Mouse (Mus musculus) MEL (cell line): ENCODE measurements around the gene Inpp5d. TPM values are rescaled to one million over a fixed set of nuclear protein-coding genes. Genes with fewer than 3 reads are reported as not detected.

Experiments used
- DNase-seq: peaks from one replicate; pipeline ENCODE4 v3.0.0; 2011; ENCODE audit warnings: low read depth, low spot score
- H3K27ac ChIP-seq: 2 replicates; pipeline ENCODE4 v1.5.1; 2012; ENCODE audit warnings: low read depth, mild to moderate bottlenecking, control low read depth, low read length, moderate library complexity; ENCODE audit not compliant: control insufficient read depth
- H3K27me3 ChIP-seq, 2 experiments: fragments of 150-350 bp in 1 of 2; sonication (generic) in 1 of 2; 2 replicates each; pipeline ENCODE4 v1.6.1; 2012; ENCODE audit warnings: low read length in 2 of 2, mild to moderate bottlenecking in 2 of 2, improper control_type of control experiment in 1 of 2, moderate library complexity in 1 of 2; ENCODE audit not compliant: insufficient read depth in 2 of 2, control insufficient read depth in 1 of 2
- H3K36me3 ChIP-seq, 2 experiments: 2 replicates each; pipeline ENCODE4 v1.6.1; 2012 to 2014; ENCODE audit warnings: low read length in 2 of 2, improper control_type of control experiment in 1 of 2, inconsistent platforms in 1 of 2, mild to moderate bottlenecking in 1 of 2; ENCODE audit not compliant: insufficient read depth in 2 of 2, control insufficient read depth in 1 of 2
- H3K4me1 ChIP-seq, 2 experiments: fragments of 150-350 bp in 1 of 2; sonication (generic) in 1 of 2; 2 replicates each; pipeline ENCODE4 v1.6.1; 2012; ENCODE audit warnings: low read length in 2 of 2, improper control_type of control experiment in 1 of 2, mild to moderate bottlenecking in 1 of 2; ENCODE audit not compliant: insufficient read depth in 2 of 2, control insufficient read depth in 1 of 2
- H3K4me3 ChIP-seq, 2 experiments: fragments of 150-350 bp in 1 of 2; sonication (generic) in 1 of 2; 2 replicates each; pipeline ENCODE4 v1.5.1; 2012; ENCODE audit warnings: low read depth in 2 of 2, low read length in 2 of 2, mild to moderate bottlenecking in 2 of 2, moderate library complexity in 2 of 2, control low read depth in 1 of 2, improper control_type of control experiment in 1 of 2; ENCODE audit not compliant: control insufficient read depth in 1 of 2, insufficient read depth in 1 of 2
- H3K79me2 ChIP-seq: 2 replicates; pipeline ENCODE4 v1.6.1; 2012; ENCODE audit warnings: mild to moderate bottlenecking, low read length, moderate library complexity; ENCODE audit not compliant: control insufficient read depth, poor library complexity, insufficient read depth
- H3K9ac ChIP-seq: 2 replicates; pipeline ENCODE4 v1.6.1; 2012; ENCODE audit warnings: low read depth, mild to moderate bottlenecking, control low read depth, low read length, moderate library complexity; ENCODE audit not compliant: control insufficient read depth, poor library complexity, severe bottlenecking
- H3K9me3 ChIP-seq: fragments of 150-350 bp; sonication (generic); replicated peaks from 2 replicates; pipeline ENCODE4 v1.6.1; 2012; ENCODE audit warnings: mild to moderate bottlenecking, low read length, improper control_type of control experiment, moderate library complexity; ENCODE audit not compliant: insufficient read depth
- BHLHE40 ChIP-seq: IDR thresholded peaks from 2 replicates; pipeline ENCODE4 v1.6.1; 2012; ENCODE audit warnings: low read depth, mild to moderate bottlenecking, inconsistent platforms, low read length, improper control_type of control experiment, borderline replicate concordance
- CHD2 ChIP-seq: IDR thresholded peaks from 2 replicates; pipeline ENCODE4 v1.6.1; 2011; ENCODE audit warnings: low read length, improper control_type of control experiment
- E2F4 ChIP-seq: IDR thresholded peaks from 2 replicates; pipeline ENCODE4 v1.6.1; 2011; ENCODE audit warnings: low read depth, low read length, improper control_type of control experiment, borderline replicate concordance
- EP300 ChIP-seq, 2 experiments: IDR thresholded peaks; 2 replicates each; pipeline ENCODE4 v1.6.1; 2011; ENCODE audit warnings: improper control_type of control experiment in 2 of 2, low read length in 2 of 2, low read depth in 1 of 2, mild to moderate bottlenecking in 1 of 2
- ETS1 ChIP-seq: IDR thresholded peaks from 2 replicates; pipeline ENCODE4 v1.6.1; 2012; ENCODE audit warnings: low read depth, mild to moderate bottlenecking, inconsistent platforms, low read length, improper control_type of control experiment, moderate library complexity
- GATA1 ChIP-seq: IDR thresholded peaks from 2 replicates; pipeline ENCODE4 v1.6.1; 2011; ENCODE audit warnings: low read depth, low read length, improper control_type of control experiment
- HCFC1 ChIP-seq: IDR thresholded peaks from 2 replicates; pipeline ENCODE4 v1.6.1; 2012; ENCODE audit warnings: low read depth, mild to moderate bottlenecking, inconsistent platforms, low read length, improper control_type of control experiment, moderate library complexity
- JUND ChIP-seq: IDR thresholded peaks from 2 replicates; pipeline ENCODE4 v1.6.1; 2011; ENCODE audit warnings: low read depth, mild to moderate bottlenecking, improper control_type of control experiment, low read length
- MAFK ChIP-seq: IDR thresholded peaks from 2 replicates; pipeline ENCODE4 v1.6.1; 2011; ENCODE audit warnings: low read depth, mild to moderate bottlenecking, low read length, improper control_type of control experiment, borderline replicate concordance
- MAX ChIP-seq: IDR thresholded peaks from 2 replicates; pipeline ENCODE4 v1.6.1; 2011; ENCODE audit warnings: low read length, improper control_type of control experiment
- MAZ ChIP-seq: IDR thresholded peaks from 2 replicates; pipeline ENCODE4 v1.6.1; 2012; ENCODE audit warnings: low read depth, mild to moderate bottlenecking, inconsistent platforms, low read length, improper control_type of control experiment
- MEF2A ChIP-seq: IDR thresholded peaks from 2 replicates; pipeline ENCODE4 v1.6.1; 2014; ENCODE audit warnings: low read depth, mild to moderate bottlenecking, inconsistent platforms, low read length, improper control_type of control experiment; ENCODE audit not compliant: poor library complexity, insufficient replicate concordance, severe bottlenecking; ENCODE audit errors: extremely low read depth
- MXI1 ChIP-seq: IDR thresholded peaks from 2 replicates; pipeline ENCODE4 v1.6.1; 2011; ENCODE audit warnings: mild to moderate bottlenecking, low read depth, low read length, improper control_type of control experiment
- MYC ChIP-seq: IDR thresholded peaks from 2 replicates; pipeline ENCODE4 v1.6.1; 2011; ENCODE audit warnings: low read depth, mild to moderate bottlenecking, low read length, improper control_type of control experiment, moderate library complexity
- NRF1 ChIP-seq: IDR thresholded peaks from 2 replicates; pipeline ENCODE4 v1.6.1; 2014; ENCODE audit warnings: low read depth, mild to moderate bottlenecking, inconsistent platforms, low read length, improper control_type of control experiment, moderate library complexity; ENCODE audit not compliant: poor library complexity, insufficient read depth, severe bottlenecking
- POLR2A ChIP-seq, 2 experiments: IDR thresholded peaks; 2 replicates each; pipeline ENCODE4 v1.6.1; 2011 to 2012; ENCODE audit warnings: low read length in 2 of 2, mild to moderate bottlenecking in 2 of 2, control low read depth in 1 of 2, improper control_type of control experiment in 1 of 2, low read depth in 1 of 2, moderate library complexity in 1 of 2; ENCODE audit not compliant: control insufficient read depth in 1 of 2, insufficient read depth in 1 of 2, poor library complexity in 1 of 2
- RCOR1 ChIP-seq: IDR thresholded peaks from 2 replicates; pipeline ENCODE4 v1.6.1; 2012; ENCODE audit warnings: low read depth, mild to moderate bottlenecking, inconsistent platforms, low read length, improper control_type of control experiment
- SIN3A ChIP-seq: IDR thresholded peaks from 2 replicates; pipeline ENCODE4 v1.6.1; 2012; ENCODE audit warnings: low read length, improper control_type of control experiment, inconsistent platforms
- SMC3 ChIP-seq: IDR thresholded peaks from 2 replicates; pipeline ENCODE4 v1.6.1; 2011; ENCODE audit warnings: low read depth, low read length, improper control_type of control experiment
- TAL1 ChIP-seq: IDR thresholded peaks from 2 replicates; pipeline ENCODE4 v1.6.1; 2012; ENCODE audit warnings: mild to moderate bottlenecking, inconsistent platforms, low read length, moderate library complexity, mixed read lengths
- TBP ChIP-seq: IDR thresholded peaks from 2 replicates; pipeline ENCODE4 v1.8.0; 2011; ENCODE audit warnings: low read depth, low read length, improper control_type of control experiment
- TCF12 ChIP-seq: IDR thresholded peaks from 2 replicates; pipeline ENCODE4 v1.6.1; 2014; ENCODE audit warnings: low read depth, mild to moderate bottlenecking, inconsistent platforms, low read length, improper control_type of control experiment, moderate library complexity
- USF1 ChIP-seq: IDR thresholded peaks from 2 replicates; pipeline ENCODE4 v1.6.1; 2014; ENCODE audit warnings: low read depth, mild to moderate bottlenecking, inconsistent platforms, low read length, improper control_type of control experiment, moderate library complexity
- ZC3H11A ChIP-seq: IDR thresholded peaks from 2 replicates; pipeline ENCODE4 v1.6.1; 2012; ENCODE audit warnings: low read depth, mild to moderate bottlenecking, inconsistent platforms, low read length, improper control_type of control experiment
- ZKSCAN1 ChIP-seq: IDR thresholded peaks from 2 replicates; pipeline ENCODE4 v1.6.1; 2012; ENCODE audit warnings: low read depth, mild to moderate bottlenecking, inconsistent platforms, low read length, improper control_type of control experiment, moderate library complexity
- ZMIZ1 ChIP-seq: IDR thresholded peaks from 2 replicates; pipeline ENCODE4 v1.6.1; 2012; ENCODE audit warnings: low read depth, mild to moderate bottlenecking, inconsistent platforms, low read length, improper control_type of control experiment, moderate library complexity
- polyA plus RNA-seq, 2 experiments: library from polyadenylated mRNA; stranded (reverse) in 1 of 2; unstranded in 1 of 2; fragments of >175 nt in 1 of 2; fragments of >200 nt in 1 of 2; gene quantifications; 2 replicates each; pipeline versions ENCODE4 v1.2.1 to v1.2.4; 2012; ENCODE audit warnings: low replicate concordance in 2 of 2, low read depth in 1 of 2; ENCODE audit not compliant: insufficient read length in 2 of 2, insufficient read depth in 1 of 2, missing spikeins in 1 of 2
- total RNA-seq: library from RNA; depleted of rRNA; stranded (reverse); fragments of 300-350 nt; gene quantifications from 2 replicates; pipeline ENCODE4 v1.2.3, GENCODE M21; 2012

Inpp5d gene
- total and polyA plus RNA-seq, 3 experiments = 69.4 to 71.3 TPM; not detected in 1

DNA sequence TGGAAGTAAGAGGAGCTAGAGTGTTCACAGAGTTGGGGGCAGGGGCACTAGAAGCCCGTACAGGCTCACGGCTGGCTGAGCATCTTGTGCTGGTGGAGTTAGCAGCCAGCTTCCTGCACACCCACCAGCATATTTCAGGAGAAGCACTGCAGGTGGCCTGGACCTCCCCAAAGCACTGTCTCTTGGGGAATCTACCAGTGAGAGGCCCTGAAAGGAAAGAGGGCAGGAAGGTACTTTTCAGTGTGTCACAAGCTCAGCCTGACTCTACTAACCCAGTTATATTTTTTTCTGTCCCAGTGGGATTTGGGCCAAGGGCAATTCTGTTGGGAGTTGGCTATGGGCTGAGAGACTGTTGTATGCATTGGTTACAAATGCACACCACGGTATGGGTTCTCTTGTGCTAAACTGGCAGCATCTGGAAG lies 1.8 kb downstream of the Inpp5d start:
- DNase-seq = no peak
- Histone ChIP-seq H3K9ac (peak overlapping the region; percentile 92), H3K27ac (peak overlapping the region; percentile 25), H3K79me2 (peaks cover 54% of the 10 kb centered on the region), H3K27me3 (no peaks in the 10 kb centered on the region), H3K4me3 (peak overlapping the region; percentile 81 to 85), H3K4me1 (peaks cover 33 to 57% of the 10 kb centered on the region in 2 experiments), H3K9me3 (no peaks in the 10 kb centered on the region), H3K36me3 (peaks cover 0 to 48% of the 10 kb centered on the region in 2 experiments; a peak in 3 of 4 replicates)
- TF ChIP-seq SMC3 (no peak), GATA1 (no peak), ZMIZ1 (no peak), ETS1 (no peak), BHLHE40 (no peak), TAL1 (no peak), ZC3H11A (no peak), E2F4 (no peak), SIN3A (no peak), MAZ (no peak), MEF2A (no peak), ZKSCAN1 (no peak), CHD2 (no peak)
- TF ChIP-seq, all 39 proteins: peak for 0

DNA sequence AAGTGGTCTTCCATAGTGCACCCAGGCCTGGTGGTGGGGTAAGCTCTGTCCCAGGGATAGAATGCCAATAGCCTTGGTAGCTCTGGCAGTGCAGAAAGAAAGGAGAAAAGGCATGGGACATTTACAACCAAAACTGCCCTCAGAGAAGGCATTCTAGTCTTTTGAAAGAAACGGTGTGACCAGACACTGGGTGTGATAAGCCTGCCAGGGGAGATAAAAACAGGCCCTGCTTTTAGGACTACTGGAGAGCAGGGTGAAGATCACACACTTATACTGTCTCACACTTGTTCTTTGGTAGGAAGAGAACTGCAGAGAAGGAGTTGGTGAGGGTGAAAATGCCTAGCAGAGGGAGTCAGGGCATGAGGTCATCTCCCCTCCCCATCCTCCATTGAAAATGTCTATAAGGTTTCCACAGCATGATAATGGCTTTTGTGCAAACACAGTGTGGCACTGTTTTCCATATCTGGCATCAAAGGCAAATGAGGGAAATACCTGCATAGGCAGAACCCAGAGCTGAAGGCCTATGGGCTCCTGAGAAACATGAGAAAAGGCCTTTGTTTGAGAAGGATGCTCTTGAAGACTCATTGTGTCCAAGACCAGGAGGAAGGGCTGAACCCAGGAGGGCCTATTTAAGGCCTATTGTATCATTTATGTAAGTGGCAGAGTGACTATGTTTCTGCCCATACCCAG lies 4.0 kb downstream of the Inpp5d start:
- peak overlapping the region; percentile 74 for H3K27ac ChIP-seq
- H3K79me2 ChIP-seq = peaks cover 66% of the 10 kb centered on the region
- no peaks in the 10 kb centered on the region for H3K9me3 ChIP-seq
- H3K27me3 ChIP-seq = no peaks in the 10 kb centered on the region
- peaks cover 0 to 69% of the 10 kb centered on the region in 2 experiments; a peak in 3 of 4 replicates for H3K36me3 ChIP-seq
- DNase-seq = peak; percentile 52
- peak; percentile 45; the same call in 1 of the 2 replicates for TF ChIP-seq TAL1
- TF ChIP-seq NRF1 = no peak
- peak; percentile 42; the same call in 1 of the 2 replicates for TF ChIP-seq MXI1
- peak; percentile 26; the same call in 1 of the 2 replicates for TF ChIP-seq RCOR1
- TF ChIP-seq SIN3A = peak; percentile 65; the same call in 1 of the 2 replicates
- peak; percentile 91 for TF ChIP-seq GATA1
- peak; percentile 68 to 74 for TF ChIP-seq EP300 (IDR thresholded peaks at IDR 0.05; ENCODE audit: low read depth in 1 of 2, low read length in 2 of 2)
- 0 out of 4 replicates have a peak, but pooled peaks of 1 of the 2 experiments have one; percentile 14 for TF ChIP-seq POLR2A (IDR thresholded peaks at IDR 0.05; ENCODE audit: control insufficient read depth in 1 of 2, insufficient read depth in 1 of 2, low read depth in 1 of 2, low read length in 2 of 2, poor library complexity in 1 of 2)
- 0 out of 2 replicates have a peak, but pooled peaks have one; percentile 39 for TF ChIP-seq TBP
- no peak for TF ChIP-seq MAX
- 0 out of 2 replicates have a peak, but pooled peaks have one; percentile 23 for TF ChIP-seq HCFC1
- peak; percentile 48; the same call in 1 of the 2 replicates for TF ChIP-seq TCF12
- TF ChIP-seq JUND = no peak
- peak; percentile 49; the same call in 1 of the 2 replicates for TF ChIP-seq ETS1
- no peak for TF ChIP-seq MAFK
- no peak for TF ChIP-seq USF1
- 0 out of 2 replicates have a peak, but pooled peaks have one; percentile 17 for TF ChIP-seq MYC
- TF ChIP-seq, all 39 proteins: peak for 12
- peaks cover 53 to 74% of the 10 kb centered on the region in 2 experiments for H3K4me1 ChIP-seq
- H3K9ac ChIP-seq = peak overlapping the region; percentile 37
- H3K4me3 ChIP-seq = no peak overlapping the region
